Mouse (Mus musculus): ENCODE data around the gene Tiprl. TPM values are rescaled to one million over a fixed set of nuclear protein-coding genes. Genes with fewer than 3 reads are reported as not detected.

Gene Tiprl
- total and polyA plus RNA-seq, 2 experiments, result 12.7 to 14.7 TPM

DNA sequence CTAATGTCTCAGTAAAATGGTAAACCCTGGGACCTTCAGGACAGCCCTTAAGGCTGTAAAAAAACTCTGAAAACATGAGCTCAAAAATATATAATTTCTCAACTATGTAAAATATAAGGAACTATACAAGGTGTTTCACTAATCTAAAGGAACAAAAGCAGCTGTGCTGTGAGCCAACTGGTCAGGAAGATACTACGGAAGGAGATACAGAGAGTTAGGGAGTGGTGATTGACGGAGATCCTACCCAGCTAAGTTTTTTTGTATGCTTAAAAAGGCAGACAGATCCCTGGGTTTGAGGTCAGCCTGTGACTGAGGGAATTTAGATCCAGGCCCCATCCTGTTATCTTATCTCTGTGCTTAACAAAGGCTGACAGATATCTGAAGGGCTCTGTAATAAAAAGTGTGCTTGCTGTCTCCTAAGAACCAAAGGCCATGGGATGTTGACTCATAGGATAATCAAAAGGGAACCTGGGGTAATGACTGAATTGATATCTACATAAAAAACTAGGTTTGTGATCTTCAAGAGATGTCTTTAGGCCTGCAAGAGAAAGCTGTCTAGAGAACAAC is 19.7 kb downstream of the Tiprl start:
- Histone ChIP-seq H3K27ac (replicated peaks; ENCODE audit: insufficient read depth, low read depth, low read length) (no peak overlapping the region), H3K79me2 (ENCODE audit: control insufficient read depth, insufficient read depth, low read length) (no peaks in the 10 kb centered on the region; the same call in 1 of the 2 replicates), H3K9ac (ENCODE audit: low read depth, low read length) (no peak overlapping the region), H3K4me3 (ENCODE audit: insufficient read depth, low read depth, low read length) (no peak overlapping the region), H3K4me1 (ENCODE audit: control insufficient read depth, insufficient read depth, low read length) (no peaks in the 10 kb centered on the region), H3K36me3 (ENCODE audit: control insufficient read depth, insufficient read depth, low read length) (peaks cover 58% of the 10 kb centered on the region), H3K27me3 (ENCODE audit: control insufficient read depth, insufficient read depth, low read length) (no peaks in the 10 kb centered on the region)
- TF ChIP-seq CTCF (IDR thresholded peaks at IDR 0.05; ENCODE audit: low read depth, low read length) (no peak), POLR2A (IDR thresholded peaks at IDR 0.05; ENCODE audit: extremely low read depth, insufficient read depth, low read length) (no peak)
- 86% methylated on average over 2 of the region's 2 CpGs for WGBS
- no peak for DNase-seq (ENCODE audit: extremely low read depth, low read depth, low spot score)

DNA sequence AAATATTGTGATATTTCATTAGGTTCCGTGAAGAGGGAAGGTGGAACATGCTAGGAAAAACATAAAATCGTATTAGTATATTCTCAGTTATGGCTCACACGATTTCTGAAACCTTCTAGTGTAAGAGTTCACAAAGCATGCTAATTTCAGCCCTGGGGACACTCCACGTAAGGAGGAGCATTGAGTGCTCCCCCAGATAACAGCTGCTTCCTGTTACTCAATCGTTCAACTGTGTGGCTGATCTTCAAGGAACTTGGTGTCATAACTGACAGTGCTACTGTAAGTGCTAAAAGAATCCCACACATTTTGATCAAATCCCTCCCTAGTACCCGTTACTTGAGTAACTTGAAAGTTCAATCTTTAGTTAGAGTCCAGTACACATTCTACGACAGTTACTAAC is 21.0 kb downstream of the Tiprl start:
- Histone ChIP-seq H3K36me3 (ENCODE audit: control insufficient read depth, insufficient read depth, low read length) (peaks cover 52% of the 10 kb centered on the region), H3K79me2 (ENCODE audit: control insufficient read depth, insufficient read depth, low read length) (no peaks in the 10 kb centered on the region; the same call in 1 of the 2 replicates), H3K9ac (ENCODE audit: low read depth, low read length) (no peak overlapping the region), H3K4me1 (ENCODE audit: control insufficient read depth, insufficient read depth, low read length) (no peaks in the 10 kb centered on the region), H3K27ac (replicated peaks; ENCODE audit: insufficient read depth, low read depth, low read length) (no peak overlapping the region), H3K4me3 (ENCODE audit: insufficient read depth, low read depth, low read length) (no peak overlapping the region), H3K27me3 (ENCODE audit: control insufficient read depth, insufficient read depth, low read length) (no peaks in the 10 kb centered on the region)
- no peak for TF ChIP-seq CTCF (IDR thresholded peaks at IDR 0.05; ENCODE audit: low read depth, low read length)
- no peak for TF ChIP-seq POLR2A (IDR thresholded peaks at IDR 0.05; ENCODE audit: extremely low read depth, insufficient read depth, low read length)
- DNase-seq (ENCODE audit: extremely low read depth, low read depth, low spot score), result no peak
- 81% methylated on average over 7 of the region's 7 CpGs for WGBS

DNA sequence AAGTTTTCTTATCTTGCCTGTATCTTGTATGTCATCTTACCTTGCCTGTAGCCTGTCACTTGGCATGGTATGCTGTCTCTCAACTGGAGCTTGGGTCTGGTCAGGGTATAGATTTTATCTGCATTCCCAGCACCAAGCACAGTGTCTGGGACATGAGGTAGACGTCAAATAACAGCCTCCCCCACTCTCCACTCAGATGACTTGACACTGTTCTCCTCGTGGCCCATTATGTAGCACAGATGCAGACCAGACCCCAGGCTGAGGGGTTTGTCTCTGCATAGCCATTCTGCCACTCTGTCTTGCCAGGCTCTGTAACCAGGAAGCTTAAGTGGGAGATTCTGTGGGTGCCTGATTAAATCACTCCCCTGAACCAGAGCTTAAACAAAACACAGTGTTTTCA is 31.2 kb downstream of the Tiprl start:
- no peak for DNase-seq (ENCODE audit: extremely low read depth, low read depth, low spot score)
- Histone ChIP-seq H3K9ac (ENCODE audit: low read depth, low read length) (no peak overlapping the region), H3K27me3 (ENCODE audit: control insufficient read depth, insufficient read depth, low read length) (no peaks in the 10 kb centered on the region), H3K27ac (replicated peaks; ENCODE audit: insufficient read depth, low read depth, low read length) (no peak overlapping the region), H3K4me1 (ENCODE audit: control insufficient read depth, insufficient read depth, low read length) (no peaks in the 10 kb centered on the region), H3K4me3 (ENCODE audit: insufficient read depth, low read depth, low read length) (no peak overlapping the region), H3K36me3 (ENCODE audit: control insufficient read depth, insufficient read depth, low read length) (no peaks in the 10 kb centered on the region), H3K79me2 (ENCODE audit: control insufficient read depth, insufficient read depth, low read length) (no peaks in the 10 kb centered on the region)
- TF ChIP-seq CTCF (IDR thresholded peaks at IDR 0.05; ENCODE audit: low read depth, low read length) (no peak), POLR2A (IDR thresholded peaks at IDR 0.05; ENCODE audit: extremely low read depth, insufficient read depth, low read length) (no peak)
- 61% methylated on average over 2 of the region's 2 CpGs for WGBS

DNA sequence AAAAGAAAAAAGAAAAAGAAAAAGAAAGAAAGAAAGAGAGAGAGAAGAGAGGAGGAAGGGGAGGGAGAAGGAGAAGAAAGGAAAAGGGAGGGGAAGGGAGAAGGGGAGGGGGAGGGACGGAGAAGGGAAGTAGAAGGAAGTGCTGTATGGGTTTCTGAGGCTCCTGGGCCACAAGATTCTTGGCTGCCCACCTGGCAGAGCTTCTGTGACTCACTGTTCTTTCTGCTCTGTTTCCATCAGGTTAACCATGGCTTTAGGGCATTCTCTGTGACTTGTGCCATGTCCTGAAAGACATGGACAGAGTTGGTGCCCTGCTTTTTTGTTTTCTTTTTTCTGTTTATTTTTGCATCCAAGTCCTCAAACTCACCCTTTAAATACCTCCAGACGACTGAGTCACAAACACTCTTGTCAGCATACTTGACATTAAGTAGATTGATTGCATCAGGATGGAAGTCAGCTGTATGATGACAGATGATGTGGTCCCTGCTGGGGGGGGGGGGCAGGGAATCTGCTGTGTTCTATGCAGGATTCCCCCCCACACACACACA is 33.2 kb downstream of the Tiprl start:
- Histone ChIP-seq H3K27me3 (ENCODE audit: control insufficient read depth, insufficient read depth, low read length) (no peaks in the 10 kb centered on the region), H3K9ac (ENCODE audit: low read depth, low read length) (no peak overlapping the region), H3K4me3 (ENCODE audit: insufficient read depth, low read depth, low read length) (no peak overlapping the region), H3K27ac (replicated peaks; ENCODE audit: insufficient read depth, low read depth, low read length) (no peak overlapping the region), H3K4me1 (ENCODE audit: control insufficient read depth, insufficient read depth, low read length) (peaks cover 2% of the 10 kb centered on the region; the same call in 1 of the 2 replicates), H3K79me2 (ENCODE audit: control insufficient read depth, insufficient read depth, low read length) (no peaks in the 10 kb centered on the region), H3K36me3 (ENCODE audit: control insufficient read depth, insufficient read depth, low read length) (no peaks in the 10 kb centered on the region)
- TF ChIP-seq POLR2A (IDR thresholded peaks at IDR 0.05; ENCODE audit: extremely low read depth, insufficient read depth, low read length) (no peak), CTCF (IDR thresholded peaks at IDR 0.05; ENCODE audit: low read depth, low read length) (no peak)
- DNase-seq (ENCODE audit: extremely low read depth, low read depth, low spot score), result no peak
- WGBS, result 59% methylated on average over 2 of the region's 2 CpGs

DNA sequence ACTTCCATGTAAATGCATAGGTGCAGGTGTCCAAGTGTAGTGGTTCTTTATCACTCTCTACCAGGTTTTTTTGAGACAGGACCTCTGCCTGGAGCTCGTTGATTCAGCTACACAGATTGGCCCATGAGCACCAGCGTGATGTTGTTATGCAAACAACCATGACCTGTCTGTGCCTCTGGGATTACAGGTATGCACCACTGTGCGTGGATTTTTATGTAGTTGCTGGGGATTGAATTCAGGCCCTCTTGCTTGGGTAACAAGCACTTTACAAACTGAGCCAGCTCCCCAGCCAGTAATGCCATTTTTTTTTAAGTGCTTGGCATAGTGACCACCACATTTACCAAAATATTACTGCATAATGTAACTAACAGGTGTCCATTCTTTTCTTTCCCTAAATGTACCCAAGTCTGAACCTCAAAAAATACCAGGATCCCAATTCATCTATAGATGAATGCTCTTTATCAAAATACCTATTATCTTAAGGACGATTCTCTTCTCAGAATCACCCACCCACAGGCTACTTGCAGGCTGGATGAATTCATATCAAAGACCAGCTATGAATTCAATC is 35.3 kb downstream of the Tiprl start:
- WGBS, result 86% methylated on average over 4 of the region's 4 CpGs
- H3K4me1 ChIP-seq (ENCODE audit: control insufficient read depth, insufficient read depth, low read length), result peaks cover 2% of the 10 kb centered on the region; the same call in 1 of the 2 replicates
- H3K9ac ChIP-seq (ENCODE audit: low read depth, low read length), result no peak overlapping the region
- no peak for DNase-seq (ENCODE audit: extremely low read depth, low read depth, low spot score)
- no peak overlapping the region for H3K27ac ChIP-seq (replicated peaks; ENCODE audit: insufficient read depth, low read depth, low read length)
- no peaks in the 10 kb centered on the region for H3K79me2 ChIP-seq (ENCODE audit: control insufficient read depth, insufficient read depth, low read length)
- H3K36me3 ChIP-seq (ENCODE audit: control insufficient read depth, insufficient read depth, low read length), result no peaks in the 10 kb centered on the region
- no peaks in the 10 kb centered on the region for H3K27me3 ChIP-seq (ENCODE audit: control insufficient read depth, insufficient read depth, low read length)
- TF ChIP-seq CTCF (IDR thresholded peaks at IDR 0.05; ENCODE audit: low read depth, low read length) (no peak), POLR2A (IDR thresholded peaks at IDR 0.05; ENCODE audit: extremely low read depth, insufficient read depth, low read length) (no peak)
- no peak overlapping the region for H3K4me3 ChIP-seq (ENCODE audit: insufficient read depth, low read depth, low read length)

DNA sequence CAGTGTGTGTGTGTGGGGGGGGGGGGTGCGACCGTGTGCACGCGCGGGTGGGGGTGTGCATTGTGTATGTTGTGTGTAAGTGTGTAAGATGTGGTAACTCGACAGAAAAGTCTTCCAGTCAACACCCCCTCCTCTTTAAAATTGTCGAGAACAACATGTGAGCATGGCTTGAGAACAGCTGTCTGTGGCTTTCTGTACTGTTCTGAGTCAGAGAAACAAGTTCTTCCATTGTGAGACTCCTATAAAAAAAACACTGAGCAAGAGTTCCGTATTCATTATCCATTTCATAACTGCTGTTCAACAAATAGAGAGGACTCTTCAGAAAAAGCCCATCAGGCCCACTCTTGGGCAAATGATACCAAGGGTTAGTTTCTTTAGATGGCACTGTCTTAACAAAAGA is 36.0 kb downstream of the Tiprl start:
- H3K79me2 ChIP-seq (ENCODE audit: control insufficient read depth, insufficient read depth, low read length), result no peaks in the 10 kb centered on the region
- no peak overlapping the region for H3K9ac ChIP-seq (ENCODE audit: low read depth, low read length)
- DNase-seq (ENCODE audit: extremely low read depth, low read depth, low spot score), result no peak
- H3K4me1 ChIP-seq (ENCODE audit: control insufficient read depth, insufficient read depth, low read length), result peaks cover 2% of the 10 kb centered on the region; the same call in 1 of the 2 replicates
- TF ChIP-seq POLR2A (IDR thresholded peaks at IDR 0.05; ENCODE audit: extremely low read depth, insufficient read depth, low read length) (no peak), CTCF (IDR thresholded peaks at IDR 0.05; ENCODE audit: low read depth, low read length) (no peak)
- no peak overlapping the region for H3K4me3 ChIP-seq (ENCODE audit: insufficient read depth, low read depth, low read length)
- no peaks in the 10 kb centered on the region for H3K36me3 ChIP-seq (ENCODE audit: control insufficient read depth, insufficient read depth, low read length)
- H3K27me3 ChIP-seq (ENCODE audit: control insufficient read depth, insufficient read depth, low read length), result no peaks in the 10 kb centered on the region
- 80% methylated on average over 8 of the region's 8 CpGs for WGBS
- no peak overlapping the region for H3K27ac ChIP-seq (replicated peaks; ENCODE audit: insufficient read depth, low read depth, low read length)

All from liver, adult 2 months (tissue).